Mouse (Mus musculus) lung, embryonic 16.5 days (tissue): Measurements from ENCODE around the gene Kdm7a. TPM values are rescaled to one million over a fixed set of nuclear protein-coding genes. Genes with fewer than 3 reads are reported as not detected.

Source experiments
- ATAC-seq: fragments of 200-750 bp; cut with Nextera tagmentation; 2 replicates; pipeline ENCODE4 v1.8.0; 2017; ENCODE audit warnings: low read depth, mild to moderate bottlenecking, moderate library complexity
- H3K27ac ChIP-seq: fragments of 300-500 bp; sonication (generic); 2 replicates; pipeline ENCODE4 v1.5.1; 2014; ENCODE audit warnings: mild to moderate bottlenecking, control low read depth, low read length
- H3K27me3 ChIP-seq: fragments of 300-500 bp; sonication (generic); 2 replicates; pipeline ENCODE4 v1.6.1; 2014; ENCODE audit warnings: low read depth, low read length, mixed read lengths; ENCODE audit not compliant: control insufficient read depth, insufficient read depth
- H3K36me3 ChIP-seq: fragments of 300-500 bp; sonication (generic); 2 replicates; pipeline ENCODE4 v1.6.1; 2014; ENCODE audit warnings: low read length; ENCODE audit not compliant: control insufficient read depth, insufficient read depth
- H3K4me1 ChIP-seq: fragments of 300-500 bp; sonication (generic); replicated peaks from 2 replicates; pipeline ENCODE4 v1.6.1; 2014; ENCODE audit warnings: low read length, mixed read lengths; ENCODE audit not compliant: control insufficient read depth, insufficient read depth
- H3K4me2 ChIP-seq: fragments of 300-500 bp; sonication (generic); 2 replicates; pipeline ENCODE4 v1.6.1; 2014; ENCODE audit warnings: low read depth, low read length, control low read depth
- H3K4me3 ChIP-seq: fragments of 300-500 bp; sonication (generic); 2 replicates; pipeline ENCODE4 v1.5.1; 2014; ENCODE audit warnings: mild to moderate bottlenecking, low read length, control low read depth
- H3K9ac ChIP-seq: fragments of 300-500 bp; sonication (generic); 2 replicates; pipeline ENCODE4 v1.6.1; 2014; ENCODE audit warnings: low read length, control low read depth
- H3K9me3 ChIP-seq: fragments of 300-500 bp; sonication (generic); 2 replicates; pipeline ENCODE4 v1.6.1; 2016; ENCODE audit warnings: low read length; ENCODE audit not compliant: control insufficient read depth
- WGBS: fragments of 180-500 bp; shearing (Covaris S2); extraction: QIAGEN DNeasy Blood & Tissue Kit; methylation state at CpG from one replicate; pipeline ENCODE4 v1.1.7; 2014; 5-methylcytosine and 5-hydroxymethylcytosine counted together
- polyA plus RNA-seq: library from polyadenylated mRNA; unstranded; fragments of >200 nt; fragmentation: Nextera tagmentation; extraction: Ambion mirVana; gene quantifications from 2 replicates; pipeline ENCODE4 v1.2.1, GENCODE M21; 2015

Gene Kdm7a
- polyA plus RNA-seq, 1 experiment from 2014 or later: 7.9 TPM

- Histone ChIP-seq H3K4me2 (no peak overlapping the region), H3K27me3 (no peaks in the 10 kb centered on the region), H3K9me3 (no peaks in the 10 kb centered on the region), H3K4me1 (peaks cover 3% of the 10 kb centered on the region; the same call in 1 of the 2 replicates), H3K9ac (no peak overlapping the region), H3K4me3 (no peak overlapping the region), H3K36me3 (no peaks in the 10 kb centered on the region), H3K27ac (no peak overlapping the region)
- no peak for ATAC-seq
- WGBS: 83% methylated on average over 3 of the region's 3 CpGs
Measured at GRCm38 (mm10) chr6:39217138-39217537, 10.5 kb upstream of the Kdm7a start.

DNA sequence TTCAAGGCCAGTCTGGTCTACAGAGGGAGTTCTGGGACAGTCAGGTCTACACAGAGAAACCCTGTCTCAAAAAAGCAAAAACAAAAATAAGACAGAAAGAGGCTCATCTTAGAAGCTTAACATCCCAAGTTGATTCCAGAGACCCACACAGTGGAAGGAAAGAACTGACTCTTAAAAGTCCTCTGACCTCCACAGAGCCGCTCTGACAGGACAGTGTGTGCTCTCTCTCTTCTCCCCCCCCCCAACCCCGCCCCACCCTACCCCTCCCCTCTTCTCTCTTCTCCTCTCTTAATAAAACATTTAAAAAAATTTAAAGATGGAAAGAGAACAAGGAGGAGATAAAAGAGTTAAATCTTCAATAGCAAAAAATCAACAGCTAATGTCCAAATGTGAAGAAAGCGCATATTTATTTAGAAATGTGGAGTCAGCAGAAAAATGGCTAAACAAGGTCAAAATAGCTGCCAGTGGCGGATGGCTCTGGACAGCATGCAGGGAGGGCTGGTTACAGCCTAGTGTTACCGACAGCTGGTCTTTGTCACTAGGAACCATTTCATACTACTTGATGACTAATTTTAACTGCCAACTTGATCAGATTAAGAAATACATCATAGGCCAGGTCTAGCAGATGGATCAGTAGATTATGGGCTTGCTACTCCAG lies 8.5 kb upstream of the Kdm7a start:
- Histone ChIP-seq H3K27ac (peak overlapping the region; percentile 72), H3K36me3 (no peaks in the 10 kb centered on the region), H3K4me2 (no peak overlapping the region), H3K9me3 (no peaks in the 10 kb centered on the region), H3K9ac (no peak overlapping the region), H3K27me3 (no peaks in the 10 kb centered on the region), H3K4me3 (no peak overlapping the region), H3K4me1 (peaks cover 3% of the 10 kb centered on the region; the same call in 1 of the 2 replicates)
- peak; percentile 95 for ATAC-seq
- 50% methylated on average over 5 of the region's 5 CpGs for WGBS

DNA sequence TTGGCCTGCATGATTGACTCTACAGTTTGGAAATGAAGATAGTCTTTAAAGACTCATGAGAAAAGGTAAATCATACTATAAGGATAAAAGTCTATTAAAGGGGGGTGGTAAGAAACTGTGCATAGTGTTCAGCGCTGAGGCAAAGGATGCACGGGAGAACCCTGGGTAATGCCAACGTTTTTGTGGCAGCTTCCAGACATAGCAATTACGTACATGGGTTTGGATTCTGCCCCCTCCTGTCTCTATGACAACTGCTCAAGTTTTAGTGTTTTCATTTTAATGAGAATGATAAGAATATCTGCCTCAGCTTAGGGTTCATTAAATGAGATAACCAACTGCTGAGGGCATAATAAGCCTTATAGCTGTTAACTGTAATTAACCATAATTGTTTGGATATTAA lies 3.1 kb upstream of the Kdm7a start:
- ATAC-seq: no peak
- no peaks in the 10 kb centered on the region for H3K9me3 ChIP-seq
- H3K4me1 ChIP-seq: no peaks in the 10 kb centered on the region
- H3K27me3 ChIP-seq: no peaks in the 10 kb centered on the region
- H3K4me3 ChIP-seq: no peak overlapping the region
- whole genome bisulfite sequencing: 79% methylated on average over 4 of the region's 4 CpGs
- H3K27ac ChIP-seq: no peak overlapping the region
- H3K4me2 ChIP-seq: no peak overlapping the region
- H3K9ac ChIP-seq: no peak overlapping the region
- no peaks in the 10 kb centered on the region for H3K36me3 ChIP-seq

- Histone ChIP-seq H3K27ac (no peak overlapping the region), H3K36me3 (no peaks in the 10 kb centered on the region), H3K9ac (no peak overlapping the region), H3K4me1 (0 out of 2 replicates have a peak, but pooled peaks cover 4% of the 10 kb centered on the region), H3K27me3 (no peaks in the 10 kb centered on the region), H3K9me3 (no peaks in the 10 kb centered on the region), H3K4me2 (no peak overlapping the region), H3K4me3 (no peak overlapping the region)
- ATAC-seq: no peak
- WGBS: 70% methylated on average over 4 of the region's 4 CpGs
Measured at GRCm38 (mm10) chr6:39208181-39208580, 1.6 kb upstream of the Kdm7a start.

DNA sequence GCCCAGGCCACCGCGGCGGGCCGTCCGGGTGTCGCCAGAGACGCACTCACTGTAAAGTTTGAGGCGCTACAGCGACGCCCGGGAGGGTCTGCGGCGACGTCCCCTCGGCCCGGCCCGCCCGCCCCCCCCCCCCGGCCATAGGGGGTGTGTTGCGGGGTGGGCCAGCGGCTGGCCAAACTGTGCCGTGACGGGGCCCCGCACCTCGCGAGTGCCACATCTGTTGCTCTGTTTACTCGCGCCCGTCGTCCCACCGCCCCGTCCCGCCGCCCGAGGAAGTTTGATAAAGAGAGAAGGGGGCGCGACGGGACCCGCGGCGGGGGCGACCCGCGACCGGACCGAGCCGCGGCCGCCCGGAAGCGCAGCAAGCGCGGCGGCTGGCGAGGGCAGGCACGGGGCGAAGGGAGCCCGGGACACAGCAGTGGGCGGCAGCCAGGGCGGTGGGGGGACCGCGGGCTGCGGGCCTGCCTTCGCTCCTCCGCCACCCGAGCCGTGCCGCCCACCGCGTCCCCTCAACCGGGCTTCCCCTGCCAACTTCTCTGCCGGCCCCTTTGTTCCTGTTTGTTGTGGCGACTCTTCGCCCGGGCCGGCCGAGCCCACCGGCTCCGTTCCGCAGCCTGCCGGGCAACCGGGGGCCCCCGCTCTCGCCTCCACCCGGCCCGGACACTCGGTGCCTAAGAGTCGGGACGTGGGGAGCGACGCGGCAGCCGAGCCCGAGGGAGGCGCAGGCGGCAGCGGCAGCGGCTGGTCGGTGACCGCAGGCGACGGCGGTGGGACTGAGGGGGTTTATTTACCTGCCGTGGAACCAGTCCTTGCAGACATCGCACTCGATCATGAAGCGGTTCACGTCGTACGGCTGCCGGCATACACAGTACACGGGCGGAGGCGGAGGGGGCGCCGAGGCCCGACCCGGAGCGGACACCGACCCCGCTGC lies 674 bp downstream of the Kdm7a start:
- peak overlapping the region; percentile 74 for H3K4me2 ChIP-seq

GRCm38 (mm10) chr6:39205064-39205649 lies 1.4 kb downstream of the Kdm7a start:
- H3K4me2 ChIP-seq: peak overlapping the region; percentile 74
- no peaks in the 10 kb centered on the region for H3K9me3 ChIP-seq
- WGBS: under 1% methylated on average over 30 of the region's 30 CpGs
- ATAC-seq: peak; percentile 59
- peak overlapping the region; percentile 99 for H3K27ac ChIP-seq
- H3K36me3 ChIP-seq: no peaks in the 10 kb centered on the region
- 0 out of 2 replicates have a peak, but pooled peaks cover 4% of the 10 kb centered on the region for H3K4me1 ChIP-seq
- peak overlapping the region; percentile 98 for H3K9ac ChIP-seq
- no peaks in the 10 kb centered on the region for H3K27me3 ChIP-seq
- H3K4me3 ChIP-seq: peak overlapping the region; percentile 100

More for the DNA sequence above, 674 bp downstream of the Kdm7a start:
- H3K27ac ChIP-seq: peak overlapping the region; percentile 99
- no peaks in the 10 kb centered on the region for H3K9me3 ChIP-seq
- peak overlapping the region; percentile 100 for H3K4me3 ChIP-seq
- ATAC-seq: peak; percentile 52
- H3K9ac ChIP-seq: peak overlapping the region; percentile 98
- H3K4me1 ChIP-seq: 0 out of 2 replicates have a peak, but pooled peaks cover 4% of the 10 kb centered on the region
- 0% methylated on average over 102 of the region's 121 CpGs for WGBS
- H3K36me3 ChIP-seq: no peaks in the 10 kb centered on the region
- no peaks in the 10 kb centered on the region for H3K27me3 ChIP-seq

DNA sequence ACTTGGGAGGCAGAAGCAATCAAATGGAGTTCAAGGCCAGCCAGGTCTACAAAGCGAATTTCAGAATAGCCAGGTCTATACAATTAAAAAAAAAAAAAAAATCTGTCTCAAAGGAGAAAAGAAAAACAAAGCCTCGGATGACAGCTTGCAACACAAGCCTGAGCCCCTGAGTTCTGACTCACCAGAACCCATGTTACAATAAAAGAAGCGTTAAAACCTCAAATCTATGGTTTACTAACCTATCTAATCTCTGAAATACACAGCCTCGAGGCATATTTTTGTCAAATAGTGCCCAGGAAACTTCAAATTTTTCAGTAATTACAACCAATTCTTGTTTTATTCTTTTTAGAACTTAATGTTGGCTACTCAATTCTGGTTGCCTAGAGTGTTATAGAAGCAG lies 2.1 kb downstream of the Kdm7a start:
- Histone ChIP-seq H3K27ac (no peak overlapping the region), H3K27me3 (no peaks in the 10 kb centered on the region), H3K4me1 (0 out of 2 replicates have a peak, but pooled peaks cover 4% of the 10 kb centered on the region), H3K4me3 (no peak overlapping the region), H3K4me2 (no peak overlapping the region; the same call in 1 of the 2 replicates), H3K9me3 (no peaks in the 10 kb centered on the region), H3K9ac (no peak overlapping the region), H3K36me3 (no peaks in the 10 kb centered on the region)
- WGBS: 59% methylated on average over 4 of the region's 4 CpGs
- no peak for ATAC-seq

GRCm38 (mm10) chr6:39203236-39203635 lies 3.4 kb downstream of the Kdm7a start:
- Histone ChIP-seq H3K36me3 (no peaks in the 10 kb centered on the region), H3K9ac (no peak overlapping the region)

DNA sequence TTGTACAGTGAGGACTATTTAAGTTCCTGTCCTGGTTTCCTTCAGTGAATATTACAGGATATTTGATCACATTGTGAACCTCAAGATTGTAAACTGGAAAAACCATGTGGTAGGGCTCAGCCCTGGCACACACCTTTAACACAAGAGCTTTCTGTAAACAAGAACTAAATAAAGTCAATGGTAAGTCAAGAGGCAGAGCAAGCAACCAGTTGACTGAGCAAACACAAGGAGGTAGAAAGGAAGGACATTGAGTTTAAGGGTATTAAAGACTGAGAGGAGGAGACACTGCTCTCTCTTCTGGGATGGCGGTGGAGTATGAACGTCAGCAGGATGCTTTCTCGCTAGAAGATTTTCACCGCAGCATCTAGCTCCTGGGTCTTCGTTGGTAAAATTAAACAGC lies 13.6 kb downstream of the Kdm7a start:
- no peak overlapping the region for H3K4me3 ChIP-seq
- no peaks in the 10 kb centered on the region for H3K27me3 ChIP-seq
- no peak overlapping the region for H3K9ac ChIP-seq
- no peak overlapping the region for H3K4me2 ChIP-seq
- H3K36me3 ChIP-seq: no peaks in the 10 kb centered on the region
- 49% methylated on average over 5 of the region's 5 CpGs for WGBS
- H3K27ac ChIP-seq: no peak overlapping the region
- no peaks in the 10 kb centered on the region for H3K9me3 ChIP-seq
- ATAC-seq: 0 out of 2 replicates have a peak, but pooled peaks have one; percentile 26
- peaks cover 5% of the 10 kb centered on the region; the same call in 1 of the 2 replicates for H3K4me1 ChIP-seq

More at GRCm38 (mm10) chr6:39203236-39203635, 3.4 kb downstream of the Kdm7a start:
- Histone ChIP-seq H3K27ac (no peak overlapping the region), H3K27me3 (no peaks in the 10 kb centered on the region), H3K4me3 (no peak overlapping the region), H3K4me1 (0 out of 2 replicates have a peak, but pooled peaks cover 4% of the 10 kb centered on the region), H3K9me3 (no peaks in the 10 kb centered on the region), H3K4me2 (no peak overlapping the region)
- WGBS: 88% methylated on average over 4 of the region's 4 CpGs
- ATAC-seq: no peak
